Mouse (Mus musculus): ENCODE measurements around the gene Magee2.
"Not testable (repeated sequence)": the region's sequence is repeated elsewhere in the genome, so short reads cannot be mapped to it uniquely, and the experiment has no call there.

Gene Magee2

DNA sequence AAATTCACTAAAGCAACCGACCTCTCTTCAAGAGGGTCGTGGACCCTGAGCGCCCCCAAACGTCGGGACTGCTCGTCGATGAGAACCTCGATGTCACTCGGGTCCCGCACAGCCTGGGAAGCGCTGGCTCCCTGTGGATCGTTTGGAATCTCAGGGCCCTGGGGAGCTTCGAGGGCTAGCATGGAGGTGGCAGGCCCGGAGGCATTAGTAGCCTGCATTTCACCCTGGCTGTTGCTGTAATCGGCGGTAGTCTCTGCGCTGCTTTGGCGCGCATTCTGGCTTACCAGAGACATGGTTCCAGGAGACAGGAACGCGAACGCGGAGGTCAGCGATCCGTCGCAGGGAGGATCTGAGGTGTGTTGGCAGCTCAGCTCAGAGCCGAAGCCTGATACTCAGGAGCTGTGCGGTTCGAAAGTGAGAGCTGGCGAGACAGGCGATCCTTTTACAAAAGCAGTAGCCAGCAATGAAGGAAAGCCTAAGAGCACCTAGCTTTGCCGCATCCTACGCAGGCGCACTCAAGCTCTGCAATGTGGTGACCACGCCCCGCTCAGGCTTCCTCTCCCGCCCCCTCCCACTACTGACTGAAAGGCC, at the start of gene Magee2:
Magee2 (minus strand) TSS at position 517 of the 591 bp plus-strand sequence.
- peak in 1 of 2 experiments; percentile 17 for DNase-seq (ENCODE audit: low spot score in 2 of 2)

DNA sequence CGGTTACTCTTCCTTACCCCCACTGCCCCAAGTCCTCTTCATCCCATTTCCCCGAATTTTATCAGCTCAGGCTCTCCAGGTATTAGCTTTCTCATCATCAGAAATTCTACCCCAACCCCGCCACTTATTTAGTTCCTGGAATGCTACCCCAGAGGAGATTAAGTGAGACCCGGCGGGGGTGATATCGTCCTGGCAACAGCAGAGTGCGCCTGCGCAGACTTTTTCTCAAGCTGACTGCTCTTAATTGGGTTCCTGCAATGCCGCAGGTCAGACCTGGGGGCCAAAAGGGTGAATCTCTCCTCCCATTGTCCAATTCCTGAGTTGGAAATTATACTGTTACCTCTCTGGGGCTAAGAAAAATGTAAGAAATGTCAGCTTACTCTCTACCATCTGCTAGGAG, 3.5 kb downstream of the Magee2 start:
- DNase-seq (ENCODE audit: low spot score in 2 of 2) = no peak

DNA sequence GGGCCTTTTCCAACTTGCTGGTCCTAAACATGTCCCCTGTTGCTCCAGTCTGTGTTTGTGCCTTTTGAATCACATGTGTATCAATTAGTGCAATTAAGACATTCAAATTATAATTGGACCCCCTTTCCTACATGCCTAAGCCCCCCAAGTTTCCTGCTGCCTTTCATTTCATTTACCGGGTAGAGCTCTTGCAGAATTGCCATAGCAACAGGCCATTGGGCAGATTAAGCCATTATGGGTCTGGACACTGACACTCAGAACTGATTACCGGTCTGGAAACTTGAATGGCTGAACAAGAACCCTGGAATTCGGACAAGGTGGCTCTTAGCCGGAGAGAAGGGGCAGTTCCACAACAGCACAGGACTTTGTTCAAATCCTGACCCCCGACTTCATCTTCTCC, 39.5 kb downstream of the Magee2 start:
- DNase-seq (ENCODE audit: low spot score in 2 of 2) = not testable (repeated sequence)

DNA sequence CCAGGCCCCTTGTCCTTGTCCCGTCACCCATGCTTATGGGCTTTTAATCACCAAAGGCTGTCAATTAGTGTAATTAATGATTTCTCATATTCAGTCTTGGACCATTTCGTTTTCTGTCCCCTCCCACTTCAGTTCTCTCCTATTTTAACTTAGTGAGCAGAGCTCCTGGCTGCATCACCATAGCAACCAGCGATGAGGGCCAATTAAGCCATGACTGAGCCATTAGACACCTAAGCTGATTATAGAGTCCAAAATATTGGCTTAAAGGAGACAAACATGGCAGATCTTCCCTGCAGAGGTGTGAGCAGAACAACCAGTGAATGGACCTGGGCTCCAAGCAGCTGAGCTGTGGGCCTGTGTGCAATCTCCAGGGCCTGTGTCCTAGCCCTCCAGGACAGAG, 40.1 kb downstream of the Magee2 start:
- DNase-seq (ENCODE audit: low spot score in 2 of 2) = not testable (repeated sequence)

DNA sequence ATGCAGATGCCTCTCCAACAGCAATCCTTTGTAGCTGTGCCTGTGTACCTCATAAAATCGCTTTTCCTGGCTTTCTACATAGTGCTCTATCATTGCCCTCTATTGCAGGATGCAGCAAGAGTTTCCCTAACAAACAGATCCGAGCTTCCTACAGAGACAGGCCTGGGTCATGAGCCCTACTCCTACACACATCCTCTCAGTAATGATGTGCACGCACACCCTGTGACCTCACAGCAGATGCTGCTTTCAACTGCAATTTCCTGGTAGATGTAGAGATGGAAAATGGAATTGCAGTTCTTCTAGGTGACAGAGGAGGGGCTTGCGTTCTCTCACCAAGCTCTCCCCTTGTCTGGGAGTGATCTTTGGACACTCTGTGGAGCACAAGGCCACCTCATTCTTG, 43.4 kb downstream of the Magee2 start:
- not testable (repeated sequence) for DNase-seq (ENCODE audit: low spot score in 2 of 2)

Data from urinary bladder, postnatal 4 days (tissue).